Mouse (Mus musculus) liver, embryonic 16.5 days (tissue): ENCODE measurements around the gene Hps4. TPM values are rescaled to one million over a fixed set of nuclear protein-coding genes. Genes with fewer than 3 reads are reported as not detected.

Experiments
- ATAC-seq: fragments of 200-750 bp; cut with Nextera tagmentation; 2 replicates; pipeline ENCODE4 v1.8.0; 2017; ENCODE audit warnings: low read depth, mild to moderate bottlenecking, moderate number of reproducible peaks, moderate library complexity
- H3K27ac ChIP-seq: fragments of 300-500 bp; sonication (generic); 2 replicates; pipeline ENCODE4 v1.5.1; 2014; ENCODE audit warnings: mild to moderate bottlenecking, low read length
- H3K27me3 ChIP-seq: fragments of 300-500 bp; sonication (generic); 2 replicates; pipeline ENCODE4 v1.6.1; 2014; ENCODE audit warnings: low read depth, low read length, mixed read lengths; ENCODE audit not compliant: control insufficient read depth, insufficient read depth
- H3K36me3 ChIP-seq: fragments of 300-500 bp; sonication (generic); 2 replicates; pipeline ENCODE4 v1.6.1; 2014; ENCODE audit warnings: mild to moderate bottlenecking; ENCODE audit not compliant: control insufficient read depth, insufficient read depth
- H3K4me1 ChIP-seq: fragments of 300-500 bp; sonication (generic); 2 replicates; pipeline ENCODE4 v1.6.1; 2014; ENCODE audit warnings: low read depth, low read length, mixed read lengths; ENCODE audit not compliant: control insufficient read depth
- H3K4me2 ChIP-seq: fragments of 300-500 bp; sonication (generic); 2 replicates; pipeline ENCODE4 v1.6.1; 2014; ENCODE audit warnings: low read depth, low read length, mixed read lengths
- H3K4me3 ChIP-seq: fragments of 300-500 bp; sonication (generic); 2 replicates; pipeline ENCODE4 v1.5.1; 2014; ENCODE audit warnings: low read depth, mild to moderate bottlenecking, low read length
- H3K9ac ChIP-seq: fragments of 300-500 bp; sonication (generic); 2 replicates; pipeline ENCODE4 v1.6.1; 2014; ENCODE audit warnings: low read depth, low read length
- H3K9me3 ChIP-seq: fragments of 300-500 bp; sonication (generic); replicated peaks from 2 replicates; pipeline ENCODE4 v1.6.1; 2016; ENCODE audit warnings: low read length; ENCODE audit not compliant: control insufficient read depth
- WGBS: fragments of 180-500 bp; shearing (Covaris S2); extraction: QIAGEN DNeasy Blood & Tissue Kit; methylation state at CpG from one replicate; pipeline ENCODE4 v1.1.7; 2014; ENCODE audit not compliant: insufficient replicate concordance; 5-methylcytosine and 5-hydroxymethylcytosine counted together
- polyA plus RNA-seq: library from polyadenylated mRNA; unstranded; fragments of >200 nt; fragmentation: Nextera tagmentation; extraction: Ambion mirVana; gene quantifications from 2 replicates; pipeline ENCODE4 v1.2.1, GENCODE M21; 2015

Hps4 gene
- polyA plus RNA-seq, 1 experiment from 2014 or later, result 11.8 TPM

DNA sequence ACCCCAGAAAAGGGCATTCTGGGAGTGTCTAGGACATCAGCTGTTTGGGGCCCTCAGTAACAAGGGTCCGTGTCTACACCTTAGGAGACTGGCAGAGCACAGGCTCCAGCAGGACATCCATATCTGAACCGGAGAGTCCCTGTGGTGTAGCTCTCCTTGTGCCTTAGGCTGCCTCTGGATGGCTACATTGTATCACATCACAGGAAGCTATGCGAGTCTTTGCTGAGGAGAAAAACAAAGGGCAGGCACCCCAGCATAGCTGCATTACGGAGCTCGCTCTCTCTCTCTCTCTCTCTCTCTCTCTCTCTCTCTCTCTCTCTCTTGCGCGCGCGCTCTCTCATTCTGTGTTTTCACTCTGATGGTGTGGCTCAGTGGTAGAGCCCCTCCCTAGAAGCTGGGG is 39.2 kb downstream of the Hps4 start:
- Histone ChIP-seq H3K27me3 (no peaks in the 10 kb centered on the region), H3K4me3 (no peak overlapping the region), H3K36me3 (no peaks in the 10 kb centered on the region), H3K4me1 (no peaks in the 10 kb centered on the region; the same call in 1 of the 2 replicates), H3K9me3 (no peaks in the 10 kb centered on the region), H3K4me2 (no peak overlapping the region), H3K9ac (no peak overlapping the region), H3K27ac (no peak overlapping the region)
- no peak for ATAC-seq
- 79% methylated on average over 9 of the region's 9 CpGs for WGBS

DNA sequence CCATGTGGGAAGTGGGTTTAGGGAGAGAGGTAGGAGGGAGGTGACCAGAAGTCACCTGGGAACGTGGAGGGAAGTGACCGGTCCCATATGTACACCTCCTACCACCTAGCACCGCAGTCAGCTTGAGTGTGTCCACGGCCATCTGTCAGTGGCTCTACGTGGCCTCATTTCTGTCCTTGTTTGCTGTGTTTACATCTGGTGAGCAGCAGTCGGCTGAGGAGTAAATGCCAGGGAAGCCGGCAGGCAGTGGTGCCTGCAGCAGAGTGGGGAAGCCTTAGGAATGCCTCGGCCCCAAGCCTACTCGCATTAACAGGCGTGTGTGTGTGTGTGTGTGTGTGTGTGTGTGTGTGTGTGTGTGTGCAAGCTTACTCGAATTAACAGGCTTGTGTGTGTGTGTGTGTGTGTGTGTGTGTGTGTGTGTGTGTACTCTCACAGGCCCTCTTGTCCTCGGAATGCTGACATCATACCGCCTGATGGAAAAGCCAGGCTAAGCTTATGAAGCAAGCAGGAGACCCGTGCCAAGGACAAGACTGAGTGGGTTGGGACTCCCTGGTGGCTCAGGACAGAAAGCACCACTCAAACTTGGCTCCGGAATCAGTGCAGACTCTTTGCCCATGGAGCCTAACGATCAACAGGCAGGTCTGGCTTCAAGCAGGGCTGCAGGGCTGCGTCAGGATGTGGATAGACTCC is 39.9 kb downstream of the Hps4 start:
- Histone ChIP-seq H3K4me3 (no peak overlapping the region), H3K27ac (no peak overlapping the region)

DNA sequence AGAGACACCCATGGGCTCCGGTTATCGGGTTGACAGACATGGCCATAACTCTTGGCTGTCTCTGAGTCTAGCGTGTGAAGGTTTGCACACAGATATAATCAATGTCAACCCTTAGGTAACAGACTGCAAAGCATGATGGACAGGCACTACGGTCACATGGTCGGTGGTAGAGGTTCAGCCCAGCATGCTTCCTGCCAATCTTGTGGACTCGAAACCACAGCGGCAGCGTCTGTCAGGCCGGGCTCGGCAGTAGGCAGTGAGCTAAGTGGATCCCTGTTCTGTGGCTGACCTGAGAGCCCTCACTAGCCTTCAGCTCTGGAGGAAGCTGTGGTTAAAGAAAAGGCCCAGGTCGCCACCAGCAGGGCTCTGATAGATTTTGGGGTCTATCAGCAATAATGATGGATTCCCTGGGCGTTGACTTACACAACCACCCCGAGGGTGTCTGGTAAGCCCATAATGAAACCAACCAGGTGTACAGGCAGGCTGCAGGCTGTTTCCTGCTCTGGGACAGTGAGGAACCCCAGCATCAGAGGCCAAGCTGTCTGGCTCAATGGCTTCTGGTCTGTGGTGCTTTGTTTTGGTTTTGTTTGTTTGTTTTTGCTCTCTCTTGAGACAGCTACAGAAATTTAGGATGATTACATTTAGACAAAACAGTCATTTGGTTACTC is 42.1 kb downstream of the Hps4 start:
- ATAC-seq, result no peak
- Histone ChIP-seq H3K4me3 (no peak overlapping the region), H3K27ac (no peak overlapping the region), H3K4me2 (no peak overlapping the region), H3K27me3 (no peaks in the 10 kb centered on the region), H3K36me3 (no peaks in the 10 kb centered on the region), H3K4me1 (no peaks in the 10 kb centered on the region; the same call in 1 of the 2 replicates), H3K9me3 (no peaks in the 10 kb centered on the region), H3K9ac (no peak overlapping the region)
- WGBS, result 21% methylated on average over 13 of the region's 13 CpGs

More for the DNA sequence above, 39.9 kb downstream of the Hps4 start:
- no peaks in the 10 kb centered on the region for H3K36me3 ChIP-seq
- no peak for ATAC-seq
- H3K4me2 ChIP-seq, result no peak overlapping the region
- no peak overlapping the region for H3K9ac ChIP-seq
- no peaks in the 10 kb centered on the region for H3K27me3 ChIP-seq
- 61% methylated on average over 16 of the region's 17 CpGs for WGBS
- H3K9me3 ChIP-seq, result no peaks in the 10 kb centered on the region
- H3K4me1 ChIP-seq, result no peaks in the 10 kb centered on the region; the same call in 1 of the 2 replicates

DNA sequence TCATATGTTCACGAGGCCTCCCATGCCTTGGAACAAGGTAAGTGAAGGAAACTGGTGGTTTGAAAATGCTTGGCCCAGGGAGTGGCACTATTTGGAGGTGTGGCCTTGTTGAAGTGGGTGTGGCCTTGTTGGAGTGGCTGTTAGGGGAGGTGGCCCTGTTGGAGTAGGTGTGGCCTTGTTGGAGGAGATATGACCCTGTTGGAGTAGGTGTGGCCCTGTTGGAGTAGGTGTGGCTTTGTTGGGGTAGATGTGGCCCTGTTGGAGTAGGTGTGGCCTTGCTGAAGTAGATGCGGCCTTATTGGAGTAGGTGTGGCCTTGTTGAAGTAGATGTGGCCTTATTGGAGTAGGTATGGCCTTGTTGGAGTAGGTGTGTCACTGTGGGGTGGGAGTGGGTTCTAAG is 43.1 kb downstream of the Hps4 start:
- Histone ChIP-seq H3K9ac (no peak overlapping the region), H3K27ac (no peak overlapping the region), H3K9me3 (no peaks in the 10 kb centered on the region), H3K36me3 (no peaks in the 10 kb centered on the region), H3K4me1 (no peaks in the 10 kb centered on the region; the same call in 1 of the 2 replicates), H3K27me3 (no peaks in the 10 kb centered on the region; the same call in 1 of the 2 replicates), H3K4me2 (no peak overlapping the region), H3K4me3 (no peak overlapping the region)
- 49% methylated on average over 2 of the region's 2 CpGs for WGBS
- peak; percentile 81 for ATAC-seq

DNA sequence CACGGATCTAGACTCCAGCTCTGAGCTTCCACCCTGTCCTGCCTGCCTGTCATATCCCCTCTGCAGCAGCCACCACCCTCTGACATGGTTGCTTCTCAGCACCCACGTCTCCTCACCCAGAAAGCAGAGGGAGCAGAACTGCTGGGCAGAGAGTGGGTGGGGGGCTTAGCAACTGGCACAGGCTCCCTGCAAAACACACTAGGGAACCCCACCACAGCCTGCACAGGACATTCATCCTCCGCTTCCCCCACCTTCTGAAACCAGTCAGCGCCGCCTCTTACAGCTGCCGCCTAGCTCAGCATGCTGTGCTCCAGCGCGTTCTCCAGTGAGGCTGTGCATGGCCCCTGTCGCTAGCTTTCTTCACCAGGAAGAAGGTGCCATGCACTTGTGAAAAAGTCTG is 46.5 kb downstream of the Hps4 start:
- Histone ChIP-seq H3K4me3 (no peak overlapping the region), H3K36me3 (no peaks in the 10 kb centered on the region), H3K4me1 (no peaks in the 10 kb centered on the region; the same call in 1 of the 2 replicates), H3K27ac (no peak overlapping the region), H3K27me3 (peaks cover 27% of the 10 kb centered on the region), H3K9ac (no peak overlapping the region), H3K4me2 (no peak overlapping the region), H3K9me3 (no peaks in the 10 kb centered on the region)
- no peak for ATAC-seq
- 65% methylated on average over 9 of the region's 9 CpGs for WGBS

DNA sequence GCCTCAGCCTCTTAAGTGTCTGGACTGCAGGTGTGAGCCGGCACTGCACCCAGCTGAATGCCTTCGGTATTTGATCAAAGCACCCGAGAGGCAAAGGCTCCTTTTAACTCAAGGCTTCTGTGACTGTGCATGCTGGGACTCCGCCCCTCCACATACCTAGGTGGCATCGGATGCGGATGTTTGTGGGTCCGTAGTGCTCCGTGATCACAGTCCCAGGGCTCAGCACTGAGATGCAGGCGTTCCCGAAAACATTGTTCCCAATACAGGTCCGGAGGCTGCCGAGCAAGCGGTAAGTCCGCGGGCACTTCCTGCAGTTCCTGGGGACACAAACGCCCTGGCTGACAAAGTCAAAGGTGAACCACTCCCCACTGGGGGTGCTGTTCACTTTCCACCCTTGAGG is 48.1 kb downstream of the Hps4 start:
- Histone ChIP-seq H3K36me3 (no peaks in the 10 kb centered on the region), H3K4me1 (no peaks in the 10 kb centered on the region), H3K9me3 (no peaks in the 10 kb centered on the region), H3K9ac (no peak overlapping the region), H3K4me2 (no peak overlapping the region), H3K27me3 (peaks cover 43% of the 10 kb centered on the region), H3K27ac (no peak overlapping the region), H3K4me3 (no peak overlapping the region)
- WGBS, result 54% methylated on average over 16 of the region's 16 CpGs
- ATAC-seq, result no peak

DNA sequence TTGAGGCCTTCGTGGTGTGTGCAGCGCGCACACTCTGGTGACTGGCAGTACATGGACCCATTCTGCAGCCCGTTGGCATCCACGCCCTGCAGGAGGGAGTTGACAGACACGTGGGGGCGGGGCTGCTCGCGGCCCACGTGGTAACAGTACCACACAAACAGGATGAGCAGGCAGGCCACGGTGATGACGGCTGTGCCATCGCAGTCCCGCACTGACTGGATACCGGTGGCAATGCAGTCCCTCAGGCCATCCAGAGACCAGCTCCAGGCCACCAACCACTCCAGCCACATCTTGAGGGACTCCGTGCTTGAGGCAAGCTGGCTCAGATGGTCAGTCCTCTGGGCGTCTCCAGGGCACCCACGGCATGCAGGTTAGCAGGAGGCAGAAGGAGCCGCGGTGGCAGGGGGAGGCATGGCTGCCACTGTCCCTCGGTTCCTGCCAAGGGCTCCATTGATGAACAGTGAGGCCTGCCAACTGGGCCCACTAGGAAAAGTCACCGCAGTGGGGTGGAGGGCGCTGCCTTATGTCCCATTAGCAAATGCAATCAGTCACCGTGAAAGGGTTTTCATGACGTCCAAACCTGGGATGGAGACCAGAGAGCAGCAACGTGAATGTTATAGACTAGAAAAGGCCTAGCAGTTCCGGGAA is 48.9 kb downstream of the Hps4 start:
- Histone ChIP-seq H3K9me3 (no peaks in the 10 kb centered on the region), H3K9ac (no peak overlapping the region), H3K4me2 (no peak overlapping the region), H3K36me3 (no peaks in the 10 kb centered on the region), H3K27me3 (peaks cover 45% of the 10 kb centered on the region), H3K4me1 (no peaks in the 10 kb centered on the region), H3K27ac (no peak overlapping the region), H3K4me3 (no peak overlapping the region)
- WGBS, result 53% methylated on average over 27 of the region's 27 CpGs
- ATAC-seq, result no peak

DNA sequence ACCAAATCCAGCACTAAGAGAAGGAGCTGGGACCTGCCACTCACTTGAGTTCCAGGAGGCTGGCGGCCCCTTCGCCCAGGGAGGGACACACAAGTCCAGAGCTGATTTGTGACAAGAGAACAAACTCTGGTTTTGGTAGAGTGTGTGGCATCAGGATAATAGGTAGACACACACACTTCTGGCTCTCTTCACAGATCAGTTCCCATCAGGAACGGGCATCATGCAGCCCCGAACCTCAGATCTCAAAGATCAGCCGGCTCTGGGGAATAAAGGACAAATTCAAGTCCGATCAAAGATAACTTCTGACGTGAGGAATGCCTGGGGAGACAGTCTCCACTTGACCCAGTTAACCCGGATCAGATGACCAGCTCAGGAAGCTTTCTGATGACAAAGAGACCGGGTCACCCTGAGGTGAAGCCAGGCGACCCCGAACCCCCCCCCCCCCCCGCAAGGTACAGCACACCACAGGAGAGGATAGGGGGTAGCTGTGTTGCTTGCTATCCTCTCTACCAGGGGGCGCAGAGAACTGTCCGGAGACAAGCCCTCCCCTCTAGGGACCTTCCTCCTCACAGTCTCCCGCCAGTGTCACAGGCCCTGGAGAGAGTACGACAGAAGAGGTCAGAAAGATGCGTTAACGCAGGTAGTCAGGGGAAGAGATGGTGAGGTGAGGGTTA is 51.0 kb downstream of the Hps4 start:
- Histone ChIP-seq H3K36me3 (no peaks in the 10 kb centered on the region), H3K27me3 (peaks cover 45% of the 10 kb centered on the region), H3K4me1 (no peaks in the 10 kb centered on the region), H3K9ac (no peak overlapping the region), H3K9me3 (no peaks in the 10 kb centered on the region), H3K4me3 (no peak overlapping the region), H3K4me2 (no peak overlapping the region), H3K27ac (no peak overlapping the region)
- WGBS, result 15% methylated on average over 18 of the region's 18 CpGs
- ATAC-seq, result no peak
